In the genomic region with DNA sequence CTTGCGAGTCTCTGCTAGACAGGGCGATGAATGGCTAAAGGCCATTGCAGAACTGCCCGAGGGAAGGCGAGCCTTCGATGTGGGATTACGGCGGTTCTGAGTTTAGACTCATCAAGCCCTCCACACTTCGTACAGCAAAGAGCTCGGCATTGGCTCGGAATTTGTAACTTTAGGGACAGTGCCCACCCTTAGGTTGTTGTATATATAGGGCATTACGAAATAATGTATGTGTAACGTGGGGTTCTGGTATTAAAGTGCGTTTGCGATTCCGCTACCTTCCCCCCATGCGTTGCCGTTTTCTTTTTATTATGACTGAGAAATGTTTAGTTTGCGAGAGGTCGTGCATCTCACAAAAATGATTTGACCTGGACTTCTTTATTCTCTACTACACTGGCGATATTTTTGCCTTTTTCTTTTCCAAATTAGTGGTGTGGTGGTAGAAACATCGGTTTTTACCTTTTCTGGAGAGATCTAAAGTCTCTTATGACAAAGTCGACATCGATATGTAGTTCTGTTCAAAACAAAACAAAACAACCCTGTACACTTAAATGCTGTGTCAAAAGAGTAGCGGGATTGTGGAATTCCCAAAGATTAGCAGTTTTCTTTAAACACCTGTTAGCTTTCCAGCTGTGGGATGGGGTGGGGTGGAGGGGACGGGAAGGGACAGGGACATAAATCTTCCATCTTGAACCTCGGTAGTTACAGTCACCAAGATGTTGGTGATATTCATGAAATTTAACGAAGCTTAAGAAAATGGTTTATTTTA, we compare ENCODE assay signal across 8 mouse cellular contexts. TPM values are rescaled to one million over a fixed set of nuclear protein-coding genes. Genes with fewer than 3 reads are reported as not detected.
DNase-seq lines count a peak whose midpoint lies in the region; ATAC-seq and TF ChIP-seq lines count a peak whose summit lies in the region.
"Not testable (repeated sequence)": the region's sequence is repeated elsewhere in the genome, so short reads cannot be mapped to it uniquely, and the experiment has no call there.

No protein-coding gene starts in this region.

- DNase-seq in c-Kit-positive CD71-positive TER-119-positive erythroid progenitor cells, embryonic 14.5 days (ENCODE audit: low spot score): peak; percentile 30
- not testable (repeated sequence) for DNase-seq in liver, embryonic 11.5 days (ENCODE audit: low spot score)
- peak; percentile 86 for DNase-seq in midbrain, embryonic 11.5 days (ENCODE audit: low spot score, missing footprints)

- WGBS in forebrain, embryonic 12.5 days: 12% methylated on average over 15 of the region's 27 CpGs
- 6% methylated on average over 13 of the region's 27 CpGs for WGBS in heart, embryonic 16.5 days
- 4% methylated on average over 12 of the region's 27 CpGs for WGBS in intestine, postnatal 0 days
- 8% methylated on average over 12 of the region's 27 CpGs for WGBS in liver, embryonic 11.5 days
- WGBS in midbrain, embryonic 11.5 days: 15% methylated on average over 12 of the region's 27 CpGs

- not testable (repeated sequence) for H3K9me3 ChIP-seq in E14TG2a.4 (ENCODE audit: low read length); forebrain, embryonic 12.5 days; heart, embryonic 16.5 days (replicated peaks; ENCODE audit: control insufficient read depth, low read length); intestine, postnatal 0 days (ENCODE audit: control insufficient read depth); liver, embryonic 11.5 days (ENCODE audit: control insufficient read depth, low read length); midbrain, embryonic 11.5 days (ENCODE audit: control insufficient read depth, low read length)

- peak overlapping the region; percentile 67 for H3K4me2 ChIP-seq in forebrain, embryonic 12.5 days
- H3K4me2 ChIP-seq in heart, embryonic 16.5 days (ENCODE audit: low read depth, low read length): peak overlapping the region; percentile 86
- peak overlapping the region; percentile 76 for H3K4me2 ChIP-seq in intestine, postnatal 0 days (replicated peaks; ENCODE audit: low read depth)
- peak overlapping the region; percentile 60 for H3K4me2 ChIP-seq in liver, embryonic 11.5 days
- H3K4me2 ChIP-seq in midbrain, embryonic 11.5 days: peak overlapping the region; percentile 52

- not testable (repeated sequence) for TF ChIP-seq CTCF in E14TG2a.4 (conservative IDR thresholded peaks at IDR 0.05; ENCODE audit: low read length); intestine, postnatal 0 days (IDR thresholded peaks at IDR 0.05; ENCODE audit: low read depth)

- not testable (repeated sequence) for ATAC-seq in forebrain, embryonic 12.5 days (ENCODE audit: low FRiP score); heart, embryonic 16.5 days (replicated peaks; ENCODE audit: extremely low read depth, insufficient read depth, low FRiP score); intestine, postnatal 0 days; liver, embryonic 11.5 days (replicated peaks; ENCODE audit: low FRiP score); midbrain, embryonic 11.5 days (ENCODE audit: low FRiP score)
- ATAC-seq in neutrophil, adult 5-6 weeks (ENCODE audit: extremely low read depth, insufficient number of reproducible peaks, low FRiP score, poor library complexity, severe bottlenecking): peak; percentile 8; the same call in 1 of the 2 replicates

- H3K27me3 ChIP-seq in E14TG2a.4 (ENCODE audit: insufficient read depth, low read length); forebrain, embryonic 12.5 days; heart, embryonic 16.5 days (ENCODE audit: control insufficient read depth, insufficient read depth, low read length); intestine, postnatal 0 days (replicated peaks; ENCODE audit: control insufficient read depth, insufficient read depth, low read length); liver, embryonic 11.5 days (replicated peaks; ENCODE audit: control insufficient read depth, insufficient read depth, low read length); midbrain, embryonic 11.5 days (ENCODE audit: control insufficient read depth, insufficient read depth, low read length): not testable (repeated sequence)

- peak overlapping the region; percentile 80 for H3K4me3 ChIP-seq in E14TG2a.4 (replicated peaks; ENCODE audit: low read length)
- H3K4me3 ChIP-seq in forebrain, embryonic 12.5 days (replicated peaks): peak overlapping the region; percentile 43
- peak overlapping the region; percentile 57 for H3K4me3 ChIP-seq in heart, embryonic 16.5 days (ENCODE audit: low read length)
- peak overlapping the region; percentile 49 for H3K4me3 ChIP-seq in intestine, postnatal 0 days (ENCODE audit: low read depth, low read length)
- H3K4me3 ChIP-seq in liver, embryonic 11.5 days (ENCODE audit: low read depth, low read length): peak overlapping the region; percentile 55
- peak overlapping the region; percentile 22 for H3K4me3 ChIP-seq in midbrain, embryonic 11.5 days (ENCODE audit: low read depth, low read length)

- H3K4me1 ChIP-seq in E14TG2a.4 (replicated peaks; ENCODE audit: low read depth, low read length): peaks cover 21% of the 10 kb centered on the region
- H3K4me1 ChIP-seq in forebrain, embryonic 12.5 days; heart, embryonic 16.5 days (ENCODE audit: control insufficient read depth, insufficient read depth, low read length); intestine, postnatal 0 days (replicated peaks; ENCODE audit: control insufficient read depth, insufficient read depth, low read length); liver, embryonic 11.5 days (replicated peaks; ENCODE audit: control insufficient read depth, insufficient read depth, low read length); midbrain, embryonic 11.5 days (ENCODE audit: control insufficient read depth, insufficient read depth, low read length): not testable (repeated sequence)

- peak overlapping the region; percentile 48; the same call in 1 of the 2 replicates for H3K9ac ChIP-seq in forebrain, embryonic 12.5 days
- peak overlapping the region; percentile 68 for H3K9ac ChIP-seq in heart, embryonic 16.5 days (ENCODE audit: low read length)
- H3K9ac ChIP-seq in intestine, postnatal 0 days (ENCODE audit: low read depth, low read length): peak overlapping the region; percentile 34; the same call in 1 of the 2 replicates
- H3K9ac ChIP-seq in liver, embryonic 11.5 days (ENCODE audit: low read depth, low read length): peak overlapping the region; percentile 43
- peak overlapping the region; percentile 36; the same call in 1 of the 2 replicates for H3K9ac ChIP-seq in midbrain, embryonic 11.5 days (ENCODE audit: low read length)

- not testable (repeated sequence) for H3K36me3 ChIP-seq in E14TG2a.4 (ENCODE audit: insufficient read depth, low read length); forebrain, embryonic 12.5 days (replicated peaks); heart, embryonic 16.5 days (ENCODE audit: control insufficient read depth, insufficient read depth); intestine, postnatal 0 days (ENCODE audit: control insufficient read depth, insufficient read depth); liver, embryonic 11.5 days (ENCODE audit: control insufficient read depth, insufficient read depth, low read length); midbrain, embryonic 11.5 days (ENCODE audit: control insufficient read depth, insufficient read depth, low read length)

- not testable (repeated sequence) for H3K27ac ChIP-seq in forebrain, embryonic 12.5 days; heart, embryonic 16.5 days (ENCODE audit: low read length); intestine, postnatal 0 days (ENCODE audit: low read depth, low read length); liver, embryonic 11.5 days (ENCODE audit: low read depth, low read length); midbrain, embryonic 11.5 days (ENCODE audit: low read depth, low read length)

RNA-seq across cellular contexts. Expression of gene Mterf1b, which starts 0.5 kb away (rescaled TPM):
- 3.7 and 3.9 TPM in 2 replicates for polyA plus RNA-seq in forebrain, embryonic 12.5 days (2016; fragmentation: Nextera tagmentation; extraction: Ambion mirVana)
- 2.6 and 3.2 TPM in 2 replicates for polyA plus RNA-seq in heart, embryonic 16.5 days (2015; fragmentation: Nextera tagmentation; extraction: Ambion mirVana)
- 1.3 and 1.5 TPM in 2 replicates for polyA plus RNA-seq in intestine, postnatal 0 days (2015; fragmentation: Nextera tagmentation; extraction: Ambion mirVana)
- 5.2 and 5.4 TPM in 2 replicates for polyA plus RNA-seq in liver, embryonic 11.5 days (2014; fragmentation: Nextera tagmentation; extraction: Ambion mirVana)
- 2.9 and 3.8 TPM in 2 replicates for polyA plus RNA-seq in midbrain, embryonic 11.5 days (2014; fragmentation: Nextera tagmentation; extraction: Ambion mirVana)
- 8.8 and 10.6 TPM in 2 replicates for total RNA-seq in neutrophil, adult 5-6 weeks (2017)

Comparison
In these comparisons a context has a peak if more than half of its experiments do, and no peak if none do; other contexts are left out.
1. H3K4me3 ChIP-seq: peak in every context shown above with its lines; median percentile 80 in E14TG2a.4; 57 in heart, embryonic 16.5 days; 55 in liver, embryonic 11.5 days; 49 in intestine, postnatal 0 days; 43 in forebrain, embryonic 12.5 days; 22 in midbrain, embryonic 11.5 days.